Mouse (Mus musculus) brain, embryonic 14.5 days (tissue): ENCODE data around the gene Ust.
"Not testable (repeated sequence)": the region's sequence is repeated elsewhere in the genome, so short reads cannot be mapped to it uniquely, and the experiment has no call there.

Experiments used
- CTCF ChIP-seq: fragments of 200-500 bp; IDR thresholded peaks from 2 replicates; pipeline ENCODE4 v1.5.1; 2012; ENCODE audit warnings: inconsistent platforms, mild to moderate bottlenecking, moderate library complexity, borderline replicate concordance; ENCODE audit not compliant: insufficient read depth, insufficient read length; ENCODE audit errors: extremely low read depth
- POLR2A ChIP-seq: fragments of 200-500 bp; IDR thresholded peaks from 2 replicates; pipeline ENCODE4 v1.6.1; 2012; ENCODE audit warnings: mild to moderate bottlenecking, inconsistent platforms, borderline replicate concordance; ENCODE audit not compliant: poor library complexity, insufficient read depth, insufficient read length, severe bottlenecking; ENCODE audit errors: extremely low read depth

DNA sequence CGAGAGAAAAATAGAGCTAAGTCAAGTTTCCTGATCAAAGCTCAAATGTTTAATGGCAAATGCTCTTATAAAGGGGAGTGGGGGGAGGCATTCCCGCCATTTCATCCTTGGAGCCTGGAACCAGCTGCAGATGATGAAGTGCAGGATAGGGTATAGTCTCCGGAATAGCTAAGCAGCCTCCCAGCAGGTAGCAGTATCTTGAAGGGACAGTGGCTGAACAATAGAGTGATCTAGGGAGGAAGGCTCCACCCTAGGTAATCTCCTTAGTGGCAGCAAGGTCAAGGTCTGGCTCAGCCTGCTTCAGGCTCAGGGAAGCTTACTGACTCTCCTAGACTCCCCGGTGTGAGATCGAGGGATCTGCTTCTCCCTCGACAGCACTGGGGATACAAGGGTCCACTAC, 40.9 kb upstream of the Ust start:
- not testable (repeated sequence) for TF ChIP-seq POLR2A, CTCF
